Mouse (Mus musculus) CD4-positive, CD25-positive, alpha-beta regulatory T cell, adult 4 months (primary cell): Measurements from ENCODE around the gene Capn2. TPM values are rescaled to one million over a fixed set of nuclear protein-coding genes. Genes with fewer than 3 reads are reported as not detected.

Experiments used
- ATAC-seq: one replicate; pipeline ENCODE4 v1.8.0; 2017
- polyA plus RNA-seq, 2 experiments: library from polyadenylated mRNA; unstranded; fragments of 100-300 nt; shearing (Covaris generic); gene quantifications; one replicate each; pipeline ENCODE4 v1.2.1; 2017

Gene Capn2
- polyA plus RNA-seq, 2 experiments from 2014 or later: 38.3 to 52.4 TPM

DNA sequence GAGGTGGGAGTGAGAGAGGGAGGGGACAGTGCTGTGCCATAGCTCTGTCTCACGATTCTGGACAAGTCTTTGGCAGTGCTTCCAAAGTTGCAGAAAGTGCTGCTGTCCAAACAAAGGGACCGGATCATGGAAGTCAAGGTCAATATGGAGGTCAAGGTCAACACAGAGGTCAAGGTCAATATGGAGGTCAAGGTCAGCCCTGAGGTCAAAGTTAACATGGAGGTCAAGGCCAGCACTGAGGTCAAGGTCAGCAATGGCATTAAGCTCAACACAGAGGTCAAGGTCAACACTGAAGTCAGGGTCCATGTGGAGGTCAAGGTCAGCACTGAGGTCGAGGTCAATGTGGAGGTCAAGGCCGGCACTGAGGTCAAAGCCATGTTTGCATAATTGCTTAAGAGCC is 16.6 kb downstream of the Capn2 start:
- peak; percentile 27 for ATAC-seq

DNA sequence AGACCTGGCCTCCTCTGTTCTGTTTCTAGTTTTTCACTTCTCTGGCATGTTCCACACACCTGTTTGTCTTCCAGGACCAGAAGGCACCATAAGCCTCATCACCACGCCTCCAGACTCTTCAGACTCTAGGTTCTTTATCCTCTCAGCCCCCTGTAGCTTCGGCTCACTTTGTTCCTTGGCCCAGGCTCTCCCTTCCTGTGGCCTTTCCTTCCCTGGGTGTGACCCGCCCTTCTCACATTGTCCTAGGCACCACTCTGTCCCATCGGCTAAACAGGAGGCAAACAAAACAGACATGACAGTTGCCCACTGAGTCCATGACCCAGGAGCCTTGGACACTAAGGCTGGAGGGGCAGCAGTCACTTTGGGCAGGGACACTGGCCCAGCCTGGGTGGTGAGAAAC is 17.2 kb downstream of the Capn2 start:
- ATAC-seq: no peak

GRCm38 (mm10) chr1:182499443-182500089 is 17.8 kb downstream of the Capn2 start:
- ATAC-seq: no peak

- no peak for ATAC-seq
Observed at GRCm38 (mm10) chr1:182497736-182498135, 19.7 kb downstream of the Capn2 start.

DNA sequence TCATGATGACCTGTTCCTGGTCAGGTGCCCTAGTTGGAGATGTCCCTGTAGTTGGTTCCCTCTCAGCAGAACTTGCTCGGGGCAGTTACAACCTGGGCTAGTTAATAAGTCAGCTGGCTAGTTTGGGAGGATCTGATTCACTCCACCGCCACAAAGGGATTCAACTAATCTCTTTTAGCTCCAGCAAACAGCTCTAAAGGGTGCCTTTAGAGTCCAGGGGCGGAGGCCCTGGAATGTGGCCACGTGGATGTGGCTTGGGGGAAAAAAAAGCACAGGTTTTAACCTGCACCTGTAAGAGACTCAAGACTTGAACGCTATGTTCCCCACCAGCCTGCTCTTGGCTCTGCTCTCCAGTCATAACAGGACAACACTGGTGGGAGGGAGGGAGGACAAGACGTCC is 20.7 kb downstream of the Capn2 start:
- no peak for ATAC-seq

- ATAC-seq: no peak
Observed at GRCm38 (mm10) chr1:182494285-182495145, 22.9 kb downstream of the Capn2 start.

DNA sequence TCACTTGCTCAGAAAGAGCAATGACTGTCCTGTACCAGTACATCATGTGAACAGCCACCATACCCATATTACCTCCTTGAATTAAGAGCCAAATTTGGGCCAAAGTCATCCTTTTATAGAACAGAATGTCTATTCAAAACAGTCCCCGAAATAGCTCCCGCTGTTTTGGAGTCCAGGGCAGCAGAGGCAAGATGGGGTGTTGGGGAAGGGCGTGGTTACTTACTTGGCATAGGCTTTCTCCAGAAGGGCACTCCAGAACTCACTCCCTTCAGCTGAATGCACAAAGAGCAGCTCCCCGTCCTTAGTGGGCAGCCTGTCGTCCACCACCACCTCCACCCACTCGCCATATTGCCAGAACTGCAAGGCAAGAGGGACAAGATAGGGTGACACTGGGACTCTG is 25.6 kb downstream of the Capn2 start:
- no peak for ATAC-seq

DNA sequence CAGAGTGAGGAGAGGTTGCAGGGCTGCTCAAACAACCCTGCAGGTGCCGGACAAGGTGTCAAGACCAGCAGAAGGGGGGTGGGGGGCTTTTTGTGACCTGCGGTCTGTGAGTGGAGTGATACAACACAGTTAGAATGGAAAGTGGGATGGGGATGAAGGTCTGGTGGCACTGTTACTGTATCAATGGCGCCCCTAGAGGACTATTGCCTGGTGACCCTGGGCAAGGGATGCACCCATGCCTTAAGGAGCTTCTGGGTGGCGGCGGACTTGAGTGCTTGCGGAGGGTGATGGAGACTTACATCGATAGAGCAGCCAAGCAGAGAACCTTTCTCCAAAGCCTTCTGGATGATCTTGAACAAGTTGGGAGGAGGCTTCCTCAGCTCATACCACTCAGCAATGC is 26.8 kb downstream of the Capn2 start:
- no peak for ATAC-seq

DNA sequence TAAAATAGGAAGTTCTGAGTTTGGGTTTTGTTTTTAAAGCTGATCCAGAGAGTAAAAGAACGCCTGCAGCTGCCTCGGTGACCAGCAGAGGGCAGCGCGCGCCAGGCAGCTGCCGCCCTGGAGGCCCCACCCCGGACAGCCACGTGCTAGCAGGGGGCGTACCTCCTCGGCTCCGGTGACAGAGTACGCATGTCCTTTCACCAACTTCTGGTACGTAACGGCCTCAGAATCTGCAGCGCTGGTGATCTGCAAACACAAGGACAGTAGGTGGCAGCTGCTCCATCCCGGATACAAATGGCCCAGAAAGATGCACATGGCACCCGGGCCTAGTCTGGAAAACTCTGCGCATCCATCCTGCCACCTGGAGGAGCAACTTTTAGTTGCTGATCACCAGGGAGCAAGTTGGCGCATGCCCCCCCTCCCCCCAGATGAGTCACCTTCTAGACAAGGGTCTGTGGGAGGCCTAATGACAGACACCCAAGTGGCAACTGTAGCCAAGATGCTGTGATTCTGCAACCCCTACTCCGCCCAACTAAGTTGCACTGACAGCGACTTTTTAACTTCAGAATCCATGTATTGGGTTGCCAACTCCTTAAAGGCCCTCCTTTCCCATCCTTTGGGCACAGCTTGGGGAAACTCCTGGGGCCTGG is 27.5 kb downstream of the Capn2 start:
- ATAC-seq: peak; percentile 99

- ATAC-seq: no peak
Observed at GRCm38 (mm10) chr1:182488503-182488902, 28.9 kb downstream of the Capn2 start.

DNA sequence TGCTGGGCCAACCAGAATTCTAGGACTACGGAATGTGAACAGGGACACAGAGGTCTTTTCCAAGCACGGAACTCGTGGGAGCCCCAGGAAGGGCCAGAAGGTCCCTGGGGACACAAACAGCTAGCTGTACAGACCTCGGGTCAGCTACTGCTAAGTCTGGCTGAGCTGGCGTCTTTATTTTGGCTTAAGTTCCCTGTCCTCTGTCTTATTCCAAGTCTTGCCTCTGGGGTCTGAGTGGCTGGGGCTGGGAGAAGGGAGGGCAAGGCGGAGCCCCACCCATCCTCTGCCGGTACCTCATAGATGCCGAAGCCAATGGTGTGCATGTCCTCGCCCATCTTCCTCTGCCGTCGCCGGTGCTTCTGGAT is 33.5 kb downstream of the Capn2 start:
- ATAC-seq: no peak

- no peak for ATAC-seq
Observed at GRCm38 (mm10) chr1:182482991-182483909, 34.2 kb downstream of the Capn2 start.

DNA sequence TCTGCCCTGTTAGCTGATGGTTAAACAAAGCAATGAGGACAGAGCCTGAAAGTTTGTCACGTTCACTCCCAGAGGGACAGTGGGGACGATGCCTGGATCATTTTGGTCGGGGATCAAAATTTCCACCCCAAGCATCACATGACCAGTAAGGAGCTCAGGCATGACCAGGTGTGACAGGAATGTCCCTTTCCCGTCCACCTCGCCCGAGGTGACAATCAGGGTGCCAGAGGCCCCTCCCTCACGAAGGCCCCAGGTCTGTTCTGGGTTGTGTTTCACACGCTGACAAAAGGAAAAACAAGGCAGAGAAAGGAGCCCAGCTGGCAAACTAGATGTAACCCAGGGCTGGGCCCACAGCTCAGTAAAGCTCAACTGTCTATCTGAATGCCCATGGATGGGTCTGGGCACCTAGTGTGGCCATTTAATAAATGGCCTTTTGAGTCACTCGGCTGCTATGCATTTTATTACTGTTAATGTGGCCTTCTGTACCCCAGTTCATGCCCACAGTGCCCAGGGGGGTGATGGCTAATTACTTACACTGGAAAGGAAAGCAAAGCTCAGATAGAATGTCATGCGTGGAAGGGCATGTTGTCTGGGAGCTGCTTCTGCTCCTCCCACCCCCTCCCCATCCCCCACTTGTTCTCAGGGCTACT is 35.6 kb downstream of the Capn2 start:
- ATAC-seq: no peak

DNA sequence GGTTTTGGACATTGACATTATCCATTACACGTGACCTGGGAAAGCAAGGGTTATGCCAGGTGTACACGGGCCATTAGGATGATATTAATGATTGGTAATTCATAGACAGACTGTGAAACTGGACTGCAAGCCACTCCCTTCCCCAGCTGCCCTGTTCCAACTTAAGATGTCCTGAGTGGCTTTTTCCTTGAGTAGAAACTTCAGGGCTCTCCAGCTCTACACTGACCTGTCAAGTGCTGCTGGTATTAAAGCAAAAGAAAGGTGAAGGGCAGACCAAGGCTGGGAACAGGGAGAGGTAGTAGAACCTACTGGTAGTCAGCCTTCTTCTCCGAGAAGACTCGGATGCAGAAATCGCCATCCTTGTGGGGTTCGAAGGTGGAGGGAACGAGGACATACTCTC is 36.3 kb downstream of the Capn2 start:
- no peak for ATAC-seq

- no peak for ATAC-seq
Observed at GRCm38 (mm10) chr1:182478935-182479334, 38.5 kb downstream of the Capn2 start.

DNA sequence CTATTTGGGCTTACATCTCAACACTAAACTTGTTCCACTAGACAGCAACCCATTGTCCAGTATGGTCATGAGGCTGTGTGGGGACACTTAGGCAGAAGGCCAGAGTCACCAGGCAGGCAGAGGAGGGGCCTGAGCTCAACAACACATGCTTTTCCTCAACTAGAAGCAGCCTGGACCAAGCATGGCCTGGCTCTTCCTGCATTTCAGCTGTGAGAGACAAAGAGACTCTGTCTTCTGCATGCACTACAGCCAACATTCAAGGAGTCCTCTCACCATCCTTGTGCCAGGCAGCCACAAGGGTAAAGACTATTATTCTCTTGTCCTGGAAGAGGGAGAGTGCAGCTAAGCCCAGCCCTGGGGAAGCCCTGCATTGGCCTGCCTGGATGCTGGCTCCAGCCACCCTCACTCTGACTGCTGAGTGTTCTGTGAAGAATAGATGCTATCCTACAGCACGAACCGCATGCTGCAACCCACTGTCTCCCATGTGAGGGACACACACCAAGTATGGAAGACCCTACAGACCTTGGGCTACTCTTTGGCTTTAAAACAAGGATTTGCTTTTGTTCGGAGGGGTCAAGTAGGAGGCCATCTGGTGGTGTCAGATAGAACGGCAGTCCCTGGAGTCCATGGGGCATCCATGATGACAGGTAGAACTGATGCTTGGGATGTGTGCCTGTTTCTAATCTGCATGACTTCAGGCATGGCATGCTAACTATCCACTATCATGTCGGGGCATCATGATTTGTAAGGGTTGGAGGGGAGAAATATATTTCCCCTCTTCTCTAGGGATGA is 42.2 kb downstream of the Capn2 start:
- no peak for ATAC-seq

DNA sequence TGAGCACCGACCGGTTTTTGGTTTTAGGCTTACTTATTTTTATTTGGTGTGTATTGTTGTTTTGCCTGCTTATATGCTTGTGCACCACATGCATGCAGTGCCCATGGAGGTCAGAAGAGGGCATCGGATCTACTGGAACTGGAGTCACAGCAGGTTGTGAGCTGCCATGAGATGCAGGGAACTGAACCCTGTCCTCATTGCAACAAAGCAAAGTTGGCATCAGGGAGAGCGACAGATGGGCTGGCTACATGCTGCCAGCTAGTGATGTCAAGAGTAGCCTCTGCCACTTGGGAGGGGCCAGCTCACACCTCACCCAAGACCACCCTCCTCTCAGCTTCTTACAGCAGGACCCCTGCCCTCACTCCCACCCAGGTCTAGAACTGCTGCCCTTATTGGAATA is 51.4 kb downstream of the Capn2 start:
- ATAC-seq: no peak

DNA sequence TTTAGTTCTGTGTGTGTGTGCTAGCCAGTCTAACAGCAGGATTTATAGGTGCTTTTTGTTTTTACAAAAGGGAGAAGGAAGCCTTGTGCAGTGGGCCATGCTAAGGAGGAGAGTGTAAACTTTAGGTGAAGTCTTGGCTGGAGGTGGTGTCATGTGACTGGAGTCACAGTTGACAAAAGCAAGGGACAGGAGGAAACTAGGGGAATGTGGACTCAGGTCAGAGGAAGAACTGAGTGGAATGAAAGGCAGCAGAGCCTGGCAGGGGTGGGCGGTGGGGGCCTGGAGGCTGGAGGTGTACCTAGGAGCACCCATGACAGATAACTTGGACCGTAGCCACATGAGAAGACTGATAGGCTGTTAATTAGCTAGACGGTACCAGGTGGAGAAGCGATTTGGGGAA is 52.1 kb downstream of the Capn2 start:
- no peak for ATAC-seq

DNA sequence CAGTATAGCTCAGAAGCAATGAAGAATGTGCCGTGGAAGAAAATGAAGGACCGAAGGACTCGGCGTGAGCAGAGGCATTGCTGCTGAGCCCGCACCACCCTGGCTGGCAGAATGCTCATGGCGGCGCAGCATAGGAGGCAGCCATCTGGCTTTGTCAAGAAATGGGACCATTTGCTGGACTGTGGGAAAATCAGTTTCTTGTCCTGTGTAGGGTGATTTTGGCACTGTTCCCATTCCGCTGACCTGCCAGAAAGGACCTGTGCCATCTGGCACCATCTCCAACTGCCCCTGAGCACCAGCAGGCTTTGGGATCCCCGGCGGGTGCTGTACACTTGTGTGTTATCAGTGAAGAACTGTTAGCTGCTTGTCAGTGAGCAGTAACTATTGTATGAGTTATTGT is 55.6 kb downstream of the Capn2 start:
- ATAC-seq: no peak

GRCm38 (mm10) chr1:182461261-182461660 is 56.1 kb downstream of the Capn2 start:
- ATAC-seq: no peak
